Mouse (Mus musculus): ENCODE measurements around the gene Smap2. TPM values are rescaled to one million over a fixed set of nuclear protein-coding genes. Genes with fewer than 3 reads are reported as not detected.

Gene Smap2
- polyA plus RNA-seq, 1 experiment from 2014 or later: 46.6 TPM

DNA sequence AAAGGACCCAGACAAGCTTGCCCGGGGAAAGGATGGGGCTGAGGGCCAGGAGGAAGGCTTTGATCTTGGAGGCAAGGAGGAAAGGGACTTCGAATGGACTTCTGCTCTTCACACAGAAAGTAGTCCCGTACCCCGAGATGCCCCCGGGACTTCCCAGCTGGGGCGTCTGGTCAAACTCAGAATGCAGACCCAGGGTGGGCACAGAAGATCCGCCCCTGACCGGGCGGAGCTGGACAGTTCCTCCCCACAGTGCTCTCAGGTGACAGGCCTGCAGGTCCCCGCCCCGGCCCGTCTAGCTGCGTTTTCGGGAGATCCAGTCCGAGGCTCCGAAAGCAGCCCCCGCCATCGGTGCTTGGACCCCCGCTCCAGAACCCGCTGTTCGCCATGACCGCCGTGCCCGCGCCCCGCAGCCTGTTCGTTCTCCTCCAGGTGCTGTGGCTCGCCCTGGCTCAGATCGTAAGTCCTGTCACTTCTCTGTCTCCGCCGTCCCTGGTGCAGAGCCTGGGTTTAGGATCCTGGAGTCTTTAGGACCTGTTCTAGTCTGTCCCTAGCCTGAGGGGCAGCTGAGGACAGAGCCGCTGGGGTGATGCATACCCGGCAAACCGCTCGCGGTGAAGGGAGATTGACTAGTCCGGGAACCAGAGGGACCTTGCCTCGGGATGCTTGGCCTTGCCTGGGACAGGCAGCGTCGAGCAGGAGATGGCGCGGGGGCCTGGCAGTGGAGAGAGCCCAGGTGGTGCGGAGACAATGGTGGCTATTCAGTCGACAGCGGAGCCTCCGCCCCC is 22.5 kb upstream of the Smap2 start, which contains the start of gene Col9a2:
Gene Col9a2, plus strand, starts transcription at position 55 of the 785 bp plus-strand sequence.
- Histone ChIP-seq H3K27me3 (replicated peaks) (peaks cover 4% of the 10 kb centered on the region; the same call in 1 of the 2 replicates), H3K4me2 (peak within 1 kb of the TSS; percentile 66), H3K27ac (0 out of 2 replicates have a peak within 1 kb of the TSS, but pooled peaks have one; percentile 19), H3K9me3 (no peaks in the 10 kb centered on the region), H3K9ac (peak within 1 kb of the TSS; percentile 37), H3K4me3 (peak within 1 kb of the TSS; percentile 43), H3K36me3 (replicated peaks) (no peaks in the 10 kb centered on the region), H3K4me1 (peaks cover 16% of the 10 kb centered on the region)
- peak; percentile 59 for ATAC-seq (replicated peaks)
- 2% methylated on average over 46 of the region's 46 CpGs for WGBS

DNA sequence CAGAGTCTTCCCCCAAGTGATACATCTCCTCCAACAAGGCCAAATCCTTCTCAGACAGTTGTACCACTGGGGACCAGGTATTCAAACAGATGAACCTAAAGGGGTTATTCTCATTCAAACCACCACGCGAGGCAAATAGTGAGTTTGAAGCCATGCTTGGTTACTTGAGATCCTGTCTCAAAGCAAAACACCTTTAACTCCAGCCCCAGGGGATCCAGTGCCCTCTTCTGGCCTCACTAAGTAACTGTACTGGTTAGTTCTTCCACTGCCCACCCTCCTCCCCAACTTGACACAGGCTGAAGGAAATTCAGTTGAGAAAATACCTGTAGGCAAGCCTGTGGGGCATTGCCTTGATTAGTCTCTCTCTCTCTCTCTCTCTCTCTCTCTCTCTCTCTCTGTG is 16.0 kb upstream of the Smap2 start:
- WGBS: 85% methylated on average over 2 of the region's 2 CpGs
- no peak overlapping the region for H3K27ac ChIP-seq
- no peaks in the 10 kb centered on the region for H3K4me1 ChIP-seq
- H3K36me3 ChIP-seq (replicated peaks): no peaks in the 10 kb centered on the region
- no peak overlapping the region for H3K4me2 ChIP-seq
- no peak overlapping the region for H3K9ac ChIP-seq
- H3K9me3 ChIP-seq: no peaks in the 10 kb centered on the region
- no peaks in the 10 kb centered on the region for H3K27me3 ChIP-seq (replicated peaks)
- no peak for ATAC-seq (replicated peaks)
- H3K4me3 ChIP-seq: no peak overlapping the region

DNA sequence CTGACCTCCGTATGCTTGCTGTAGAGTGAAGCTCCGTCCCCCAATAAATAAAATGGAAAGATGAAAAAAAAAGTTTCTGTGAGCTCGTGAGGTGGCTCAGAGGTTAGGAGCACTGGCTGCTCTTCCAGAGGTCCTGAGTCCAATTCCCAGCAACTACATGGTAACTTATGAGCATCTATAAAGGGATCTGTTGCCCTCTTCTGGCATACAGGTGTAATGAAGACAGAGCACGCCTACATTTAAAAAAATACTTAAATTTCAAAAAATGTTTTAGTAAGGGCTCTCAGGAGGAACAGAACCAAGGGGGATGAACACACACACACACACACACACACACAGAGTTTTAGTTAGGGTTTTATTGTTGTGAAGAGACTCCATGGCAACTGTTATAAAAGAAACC is 14.4 kb upstream of the Smap2 start:
- Histone ChIP-seq H3K4me1 (no peaks in the 10 kb centered on the region), H3K4me2 (no peak overlapping the region)

DNA sequence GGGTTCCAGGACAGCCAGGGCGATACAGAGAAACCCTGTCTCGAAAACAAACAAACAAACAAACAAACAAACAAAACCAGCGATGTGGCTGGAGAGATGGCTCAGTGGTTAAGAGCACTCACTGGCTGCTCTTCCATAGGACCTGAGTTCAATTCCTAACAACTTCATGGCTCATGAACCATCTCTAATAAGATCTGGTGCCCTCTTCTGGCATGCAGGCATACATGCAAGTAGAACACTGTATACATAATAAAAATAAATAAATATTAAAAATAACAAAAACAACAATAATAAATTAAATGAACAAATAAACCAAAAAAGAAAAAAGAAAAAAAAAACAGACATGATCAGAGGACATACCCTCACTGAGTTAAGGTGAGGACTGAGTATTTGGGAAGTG is 12.6 kb upstream of the Smap2 start:
- 84% methylated on average over 3 of the region's 3 CpGs for WGBS
- no peaks in the 10 kb centered on the region for H3K36me3 ChIP-seq (replicated peaks)
- H3K4me2 ChIP-seq: no peak overlapping the region
- H3K9ac ChIP-seq: no peak overlapping the region
- no peaks in the 10 kb centered on the region for H3K9me3 ChIP-seq
- H3K27ac ChIP-seq: no peak overlapping the region
- no peaks in the 10 kb centered on the region for H3K4me1 ChIP-seq
- no peaks in the 10 kb centered on the region for H3K27me3 ChIP-seq (replicated peaks)
- no peak overlapping the region for H3K4me3 ChIP-seq
- ATAC-seq (replicated peaks): no peak

More for the DNA sequence above, 14.4 kb upstream of the Smap2 start:
- ATAC-seq (replicated peaks): no peak
- Histone ChIP-seq H3K9me3 (no peaks in the 10 kb centered on the region), H3K36me3 (replicated peaks) (no peaks in the 10 kb centered on the region), H3K4me3 (no peak overlapping the region), H3K9ac (no peak overlapping the region), H3K27me3 (replicated peaks) (no peaks in the 10 kb centered on the region), H3K27ac (no peak overlapping the region)
- WGBS: 55% methylated on average over 4 of the region's 4 CpGs

DNA sequence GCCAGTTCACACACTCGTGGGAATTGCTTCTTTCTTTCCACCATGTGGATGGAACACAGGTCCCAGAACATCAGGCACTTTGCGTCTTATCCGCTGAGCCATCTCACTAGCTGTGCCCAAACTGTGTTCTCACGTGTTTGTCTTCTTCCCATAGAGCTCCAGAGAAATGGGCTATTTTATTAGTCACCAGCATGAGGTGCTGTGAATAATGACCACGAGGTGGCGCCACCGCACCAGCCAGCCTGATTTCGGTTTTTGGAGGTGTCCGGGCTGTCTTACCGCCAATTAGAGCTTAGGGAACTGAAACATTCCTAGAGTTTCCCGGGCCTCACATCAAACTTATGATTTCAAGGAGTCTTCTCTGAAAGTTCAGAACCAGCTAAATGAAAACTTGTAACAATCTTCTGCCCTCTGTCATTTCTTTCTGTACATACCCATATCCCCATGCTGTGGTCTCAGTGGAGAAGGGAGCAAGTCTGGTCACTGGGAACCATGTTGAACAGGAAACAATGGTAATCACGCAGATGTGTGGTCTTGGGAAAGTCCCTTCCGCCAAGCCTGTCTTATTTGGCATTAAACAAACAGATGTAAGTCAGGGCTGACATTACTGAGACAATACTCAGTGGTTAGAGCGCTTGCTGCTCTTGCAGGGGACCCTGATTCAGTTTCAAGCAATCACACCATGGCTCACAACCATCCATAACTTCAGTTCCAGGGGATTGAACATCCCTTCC is 11.8 kb upstream of the Smap2 start:
- Histone ChIP-seq H3K27me3 (replicated peaks) (no peaks in the 10 kb centered on the region), H3K9ac (no peak overlapping the region), H3K4me1 (no peaks in the 10 kb centered on the region), H3K27ac (no peak overlapping the region), H3K4me3 (no peak overlapping the region), H3K9me3 (no peaks in the 10 kb centered on the region), H3K4me2 (no peak overlapping the region), H3K36me3 (replicated peaks) (no peaks in the 10 kb centered on the region)
- ATAC-seq (replicated peaks): no peak
- 25% methylated on average over 14 of the region's 14 CpGs for WGBS

DNA sequence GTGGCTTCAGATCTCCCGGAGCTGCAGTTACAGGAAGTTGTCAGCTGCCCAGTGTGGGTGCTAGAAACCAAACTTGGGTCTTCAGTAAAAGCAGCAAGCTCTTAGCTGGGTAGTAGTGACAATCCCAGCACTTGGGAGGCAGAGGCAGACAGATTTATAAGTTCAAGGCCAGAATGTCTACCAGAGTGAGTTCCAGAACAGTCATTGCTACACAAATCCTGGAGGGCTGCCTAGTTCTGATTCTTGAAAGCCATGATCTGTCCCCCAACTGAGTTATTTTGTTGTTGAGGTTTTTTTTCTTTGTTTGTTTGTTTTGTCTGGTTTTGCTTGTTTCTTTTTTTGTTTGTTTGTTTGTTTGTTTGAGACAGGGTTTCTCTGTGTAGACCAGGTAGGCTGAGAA is 11.1 kb upstream of the Smap2 start:
- no peak overlapping the region for H3K4me2 ChIP-seq
- 86% methylated on average over 1 of the region's 1 CpGs for WGBS
- no peak overlapping the region for H3K27ac ChIP-seq
- H3K27me3 ChIP-seq (replicated peaks): no peaks in the 10 kb centered on the region
- ATAC-seq (replicated peaks): no peak
- no peaks in the 10 kb centered on the region for H3K36me3 ChIP-seq (replicated peaks)
- H3K9me3 ChIP-seq: no peaks in the 10 kb centered on the region
- no peak overlapping the region for H3K9ac ChIP-seq
- H3K4me3 ChIP-seq: no peak overlapping the region
- H3K4me1 ChIP-seq: no peaks in the 10 kb centered on the region

DNA sequence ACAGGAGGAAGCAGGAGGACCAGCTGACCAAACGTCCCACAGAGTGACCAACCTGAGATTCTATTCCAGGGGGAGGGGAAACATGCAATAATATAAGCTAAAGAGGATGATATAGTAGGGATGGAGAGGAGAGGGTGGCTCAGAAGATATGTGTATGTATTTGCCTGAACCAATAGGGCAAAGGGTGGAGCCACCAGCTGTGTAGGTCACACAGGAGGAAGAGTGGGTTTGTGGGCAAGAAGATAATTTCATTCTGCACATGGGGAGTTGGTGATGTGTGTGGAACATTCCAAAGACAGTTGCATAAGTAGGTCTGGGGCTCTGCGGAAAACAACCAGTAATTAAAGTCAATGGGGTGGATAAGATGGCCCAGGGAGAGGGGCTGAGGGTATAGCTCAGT is 8.6 kb upstream of the Smap2 start:
- Histone ChIP-seq H3K4me2 (no peak overlapping the region), H3K27me3 (replicated peaks) (no peaks in the 10 kb centered on the region), H3K4me3 (no peak overlapping the region), H3K27ac (no peak overlapping the region), H3K36me3 (replicated peaks) (no peaks in the 10 kb centered on the region), H3K9me3 (no peaks in the 10 kb centered on the region), H3K4me1 (no peaks in the 10 kb centered on the region), H3K9ac (no peak overlapping the region)
- 66% methylated on average over 2 of the region's 2 CpGs for WGBS
- ATAC-seq (replicated peaks): no peak

DNA sequence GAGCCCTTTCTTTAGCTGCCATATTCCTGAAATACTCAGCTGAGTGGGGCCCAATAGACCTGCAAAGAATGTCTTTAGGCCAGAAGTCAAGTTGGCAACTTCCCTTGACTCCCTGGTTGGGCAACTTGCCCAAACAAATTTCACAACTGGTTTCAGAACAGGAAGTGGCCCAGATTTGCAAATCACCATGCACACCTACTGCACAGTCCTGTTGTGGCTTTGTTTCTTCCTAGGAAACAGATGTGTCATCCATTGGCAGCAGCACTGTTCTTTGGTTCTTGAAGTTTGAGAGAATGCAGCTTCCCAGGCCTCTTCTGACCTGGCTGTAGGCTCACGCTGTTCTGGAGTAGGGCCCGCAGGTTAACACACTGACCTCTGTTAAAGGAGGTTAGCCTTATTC is 6.9 kb upstream of the Smap2 start:
- 92% methylated on average over 2 of the region's 2 CpGs for WGBS
- Histone ChIP-seq H3K4me2 (no peak overlapping the region), H3K27me3 (replicated peaks) (no peaks in the 10 kb centered on the region), H3K36me3 (replicated peaks) (no peaks in the 10 kb centered on the region), H3K9ac (no peak overlapping the region), H3K9me3 (no peaks in the 10 kb centered on the region), H3K4me3 (no peak overlapping the region), H3K27ac (no peak overlapping the region), H3K4me1 (no peaks in the 10 kb centered on the region)
- ATAC-seq (replicated peaks): no peak

DNA sequence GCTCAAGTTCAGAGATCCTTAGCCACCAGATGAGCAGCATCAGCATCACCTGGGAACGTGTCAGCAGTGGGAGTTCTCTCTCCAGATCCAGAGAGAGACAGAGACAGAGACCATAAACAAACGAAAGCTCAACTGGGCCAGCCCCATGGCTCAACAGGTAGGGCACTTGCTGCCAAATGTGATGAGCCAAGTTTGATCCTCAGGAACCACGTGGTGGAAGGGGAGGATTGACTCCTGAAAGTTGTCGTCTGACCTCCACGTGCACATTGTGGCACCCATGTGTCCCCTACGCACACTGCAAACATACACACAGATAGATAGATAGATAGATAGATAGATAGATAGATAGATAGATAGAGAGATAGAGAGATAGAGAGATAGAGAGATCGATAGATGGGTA is 6.4 kb upstream of the Smap2 start:
- Histone ChIP-seq H3K27me3 (replicated peaks) (no peaks in the 10 kb centered on the region), H3K9ac (no peak overlapping the region), H3K36me3 (replicated peaks) (no peaks in the 10 kb centered on the region), H3K4me3 (no peak overlapping the region), H3K4me1 (no peaks in the 10 kb centered on the region), H3K9me3 (no peaks in the 10 kb centered on the region), H3K4me2 (no peak overlapping the region), H3K27ac (no peak overlapping the region)
- WGBS: 81% methylated on average over 7 of the region's 7 CpGs
- ATAC-seq (replicated peaks): no peak

DNA sequence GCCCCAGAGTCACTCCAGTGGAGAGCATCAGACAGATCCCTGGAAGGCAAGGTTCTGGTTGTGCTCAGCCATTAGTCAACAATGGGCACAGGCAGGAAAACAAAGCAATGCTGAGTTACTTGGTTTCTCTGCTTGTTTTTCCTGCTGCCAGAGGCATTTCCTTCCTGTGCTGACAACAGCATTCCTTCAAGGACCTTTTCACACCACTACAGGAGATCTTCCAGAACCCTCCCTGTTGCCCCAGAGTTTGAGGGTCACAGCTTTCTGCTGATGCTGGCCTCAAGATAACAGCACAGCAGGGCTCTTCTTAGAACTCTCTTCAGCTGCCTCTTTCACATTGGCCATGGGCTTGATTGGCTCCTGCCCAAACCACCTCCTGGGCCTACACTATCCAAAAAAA is 4.9 kb upstream of the Smap2 start:
- Histone ChIP-seq H3K4me1 (no peaks in the 10 kb centered on the region), H3K27me3 (replicated peaks) (no peaks in the 10 kb centered on the region), H3K4me2 (no peak overlapping the region), H3K36me3 (replicated peaks) (no peaks in the 10 kb centered on the region), H3K27ac (no peak overlapping the region), H3K9ac (no peak overlapping the region), H3K9me3 (no peaks in the 10 kb centered on the region), H3K4me3 (no peak overlapping the region)
- no peak for ATAC-seq (replicated peaks)

DNA sequence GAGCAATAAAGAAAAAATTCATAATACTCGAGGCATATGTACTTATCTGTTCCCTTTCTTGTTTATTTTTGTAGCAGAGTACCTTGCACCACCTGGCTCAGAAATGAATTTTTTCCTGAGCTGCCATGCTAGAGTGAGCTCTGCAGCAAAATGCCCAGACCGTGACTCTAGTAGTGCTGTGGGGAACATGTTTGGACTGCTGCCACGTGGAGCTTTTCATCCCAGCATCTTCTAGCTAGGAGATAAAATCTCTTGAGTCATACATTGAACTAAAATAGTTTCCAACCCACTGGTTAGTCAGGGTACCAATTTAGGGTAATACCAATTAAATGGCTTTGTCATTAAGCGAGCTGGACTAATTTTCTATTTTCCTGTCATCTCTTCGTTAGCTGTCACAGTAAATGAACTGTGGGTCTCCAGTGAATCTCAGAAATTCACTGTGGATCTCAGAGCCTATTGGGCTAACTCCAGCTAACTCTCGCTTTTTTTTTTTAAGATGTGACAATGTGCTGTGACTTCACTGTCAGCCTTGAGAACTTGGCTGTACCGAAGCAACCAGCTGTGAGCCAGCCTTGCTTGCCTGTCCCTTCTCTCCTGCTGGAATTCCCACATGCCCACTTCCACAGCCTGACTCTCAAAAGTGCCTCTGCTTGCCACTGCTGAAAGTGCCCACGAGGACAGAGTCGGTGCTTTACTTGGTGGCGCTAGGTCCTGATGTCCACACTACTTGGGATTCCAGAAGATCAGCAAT is 3.2 kb upstream of the Smap2 start:
- Histone ChIP-seq H3K9ac (no peak overlapping the region), H3K27ac (no peak overlapping the region), H3K4me1 (peaks cover 10% of the 10 kb centered on the region), H3K4me3 (no peak overlapping the region), H3K4me2 (no peak overlapping the region), H3K9me3 (no peaks in the 10 kb centered on the region), H3K27me3 (replicated peaks) (no peaks in the 10 kb centered on the region), H3K36me3 (replicated peaks) (no peaks in the 10 kb centered on the region)
- no peak for ATAC-seq (replicated peaks)
- WGBS: 79% methylated on average over 10 of the region's 10 CpGs

DNA sequence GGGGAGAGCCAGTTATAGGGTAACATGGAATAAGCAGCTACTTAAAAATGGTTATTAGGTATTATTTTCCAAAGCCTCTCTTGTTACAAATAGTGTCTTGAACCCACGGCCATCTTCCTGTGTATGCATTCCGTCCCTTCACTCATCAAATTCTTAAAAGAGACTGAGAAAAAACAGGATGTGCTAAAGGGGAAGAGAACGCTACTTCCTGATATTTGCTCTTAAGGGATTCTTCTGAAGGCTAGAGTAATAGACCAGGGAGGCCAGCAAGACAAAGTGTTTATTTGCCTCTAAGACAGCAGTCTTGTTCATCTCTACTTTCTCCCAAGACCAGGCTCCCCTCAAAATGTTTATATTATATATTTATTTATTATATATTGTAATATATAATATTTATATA is 1.2 kb upstream of the Smap2 start:
- Histone ChIP-seq H3K27ac (no peak overlapping the region), H3K4me2 (no peak overlapping the region), H3K4me1 (peaks cover 22% of the 10 kb centered on the region), H3K4me3 (no peak overlapping the region), H3K36me3 (replicated peaks) (no peaks in the 10 kb centered on the region), H3K9ac (no peak overlapping the region), H3K27me3 (replicated peaks) (no peaks in the 10 kb centered on the region), H3K9me3 (no peaks in the 10 kb centered on the region)
- no peak for ATAC-seq (replicated peaks)
- 86% methylated on average over 3 of the region's 3 CpGs for WGBS

All from midbrain, embryonic 15.5 days (tissue).